Mouse (Mus musculus) kidney, postnatal 0 days (tissue): ENCODE data around the gene Frmd6. TPM values are rescaled to one million over a fixed set of nuclear protein-coding genes. Genes with fewer than 3 reads are reported as not detected.

Experiments used
- ATAC-seq: fragments of 200-750 bp; cut with Nextera tagmentation; replicated peaks from 2 replicates; pipeline ENCODE4 v1.8.0; 2017; ENCODE audit warnings: low read depth, moderate number of reproducible peaks, moderate TSS enrichment, moderate library complexity; ENCODE audit not compliant: low FRiP score
- DNase-seq: peaks from one replicate; pipeline ENCODE4 v3.0.0-alpha.2; 2016; ENCODE audit warnings: low spot score
- H3K27ac ChIP-seq: fragments of 300-500 bp; sonication (generic); 2 replicates; pipeline ENCODE4 v1.5.1; 2014; ENCODE audit warnings: mild to moderate bottlenecking
- H3K27me3 ChIP-seq: fragments of 300-500 bp; sonication (generic); 2 replicates; pipeline ENCODE4 v1.6.1; 2014; ENCODE audit warnings: low read length, mixed read lengths; ENCODE audit not compliant: insufficient read depth
- H3K36me3 ChIP-seq: fragments of 300-500 bp; sonication (generic); 2 replicates; pipeline ENCODE4 v1.6.1; 2014; ENCODE audit warnings: low read length, mixed read lengths; ENCODE audit not compliant: insufficient read depth
- H3K4me1 ChIP-seq: fragments of 300-500 bp; sonication (generic); replicated peaks from 2 replicates; pipeline ENCODE4 v1.6.1; 2014; ENCODE audit warnings: antibody characterized with exemption, low read length, mixed read lengths; ENCODE audit not compliant: insufficient read depth
- H3K4me2 ChIP-seq: fragments of 300-500 bp; sonication (generic); 2 replicates; pipeline ENCODE4 v1.6.1; 2014; ENCODE audit warnings: mild to moderate bottlenecking, low read length, moderate library complexity, mixed read lengths
- H3K4me3 ChIP-seq: fragments of 300-500 bp; sonication (generic); replicated peaks from 2 replicates; pipeline ENCODE4 v1.5.1; 2014; ENCODE audit warnings: low read depth, low read length
- H3K9ac ChIP-seq: fragments of 300-500 bp; sonication (generic); 2 replicates; pipeline ENCODE4 v1.6.1; 2014; ENCODE audit warnings: low read depth, low read length
- H3K9me3 ChIP-seq: fragments of 300-500 bp; sonication (generic); replicated peaks from 2 replicates; pipeline ENCODE4 v1.6.1; 2016; ENCODE audit warnings: low read length, inconsistent platforms, mixed read lengths
- CTCF ChIP-seq: IDR thresholded peaks from 2 replicates; pipeline ENCODE4 v1.5.1; 2016; ENCODE audit warnings: antibody characterized with exemption, low read depth, mild to moderate bottlenecking, moderate library complexity
- WGBS: fragments of 180-500 bp; shearing (Covaris S2); extraction: QIAGEN DNeasy Blood & Tissue Kit; methylation state at CpG from one replicate; pipeline ENCODE4 v1.1.7; 2014; 5-methylcytosine and 5-hydroxymethylcytosine counted together
- polyA plus RNA-seq: library from polyadenylated mRNA; unstranded; fragments of >200 nt; fragmentation: Nextera tagmentation; extraction: Ambion mirVana; gene quantifications from 2 replicates; pipeline ENCODE4 v1.2.1, GENCODE M21; 2015

Frmd6 gene
- polyA plus RNA-seq, 1 experiment from 2014 or later: 14.6 TPM

DNA sequence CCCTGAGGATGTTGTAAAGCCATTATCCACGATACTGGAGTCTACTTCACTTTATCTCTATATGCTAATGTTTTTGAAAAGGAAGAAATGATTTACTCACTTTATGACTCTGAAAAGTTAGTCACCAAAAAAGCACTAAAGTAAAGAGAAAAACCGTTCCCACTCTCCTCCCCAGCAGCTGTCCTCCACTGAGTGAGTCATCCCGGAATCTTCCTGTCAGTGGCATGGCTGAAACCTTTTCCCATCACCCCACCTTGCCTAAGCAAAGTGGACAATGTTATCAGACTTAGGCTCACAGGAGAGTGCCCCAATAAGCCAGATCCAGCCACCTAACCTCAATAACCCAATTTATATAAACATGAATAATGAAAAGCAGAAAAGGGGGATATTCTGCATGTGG is 46.6 kb upstream of the Frmd6 start:
- no peak for TF ChIP-seq CTCF
- no peak overlapping the region for H3K4me2 ChIP-seq
- no peak overlapping the region for H3K27ac ChIP-seq
- H3K4me3 ChIP-seq: no peak overlapping the region
- 31% methylated on average over 3 of the region's 3 CpGs for WGBS
- ATAC-seq (no peak), DNase-seq (no peak)
- H3K36me3 ChIP-seq: no peaks in the 10 kb centered on the region
- H3K27me3 ChIP-seq: no peaks in the 10 kb centered on the region
- no peak overlapping the region for H3K9ac ChIP-seq
- H3K4me1 ChIP-seq: no peaks in the 10 kb centered on the region
- H3K9me3 ChIP-seq: no peaks in the 10 kb centered on the region

DNA sequence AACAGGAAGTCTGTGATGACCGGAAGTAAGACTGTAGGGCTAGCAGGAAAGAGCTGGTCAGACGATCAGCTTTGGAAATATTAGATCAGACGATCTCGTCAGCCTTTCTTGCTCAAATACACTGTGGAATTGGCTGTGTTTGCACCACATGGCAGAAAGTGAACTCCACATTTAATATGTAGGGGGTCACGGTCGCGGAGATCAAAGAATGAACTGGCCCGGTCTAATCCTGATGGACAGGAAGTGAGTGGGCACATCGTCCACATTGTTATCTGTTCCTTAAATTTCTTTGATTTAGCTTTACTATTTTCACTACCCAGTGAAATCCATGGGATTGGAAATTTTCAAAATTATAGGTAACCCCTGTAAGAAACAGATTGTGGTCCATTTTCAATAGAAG is 42.3 kb upstream of the Frmd6 start:
- H3K9me3 ChIP-seq: no peaks in the 10 kb centered on the region
- H3K27me3 ChIP-seq: no peaks in the 10 kb centered on the region
- peak overlapping the region; percentile 15; the same call in 1 of the 2 replicates for H3K4me2 ChIP-seq
- TF ChIP-seq CTCF: no peak
- H3K9ac ChIP-seq: no peak overlapping the region
- H3K27ac ChIP-seq: no peak overlapping the region
- DNase-seq (peak; percentile 30), ATAC-seq (no peak; the same call in 1 of the 2 replicates)
- 37% methylated on average over 9 of the region's 9 CpGs for WGBS
- H3K36me3 ChIP-seq: no peaks in the 10 kb centered on the region
- no peak overlapping the region for H3K4me3 ChIP-seq
- H3K4me1 ChIP-seq: no peaks in the 10 kb centered on the region

DNA sequence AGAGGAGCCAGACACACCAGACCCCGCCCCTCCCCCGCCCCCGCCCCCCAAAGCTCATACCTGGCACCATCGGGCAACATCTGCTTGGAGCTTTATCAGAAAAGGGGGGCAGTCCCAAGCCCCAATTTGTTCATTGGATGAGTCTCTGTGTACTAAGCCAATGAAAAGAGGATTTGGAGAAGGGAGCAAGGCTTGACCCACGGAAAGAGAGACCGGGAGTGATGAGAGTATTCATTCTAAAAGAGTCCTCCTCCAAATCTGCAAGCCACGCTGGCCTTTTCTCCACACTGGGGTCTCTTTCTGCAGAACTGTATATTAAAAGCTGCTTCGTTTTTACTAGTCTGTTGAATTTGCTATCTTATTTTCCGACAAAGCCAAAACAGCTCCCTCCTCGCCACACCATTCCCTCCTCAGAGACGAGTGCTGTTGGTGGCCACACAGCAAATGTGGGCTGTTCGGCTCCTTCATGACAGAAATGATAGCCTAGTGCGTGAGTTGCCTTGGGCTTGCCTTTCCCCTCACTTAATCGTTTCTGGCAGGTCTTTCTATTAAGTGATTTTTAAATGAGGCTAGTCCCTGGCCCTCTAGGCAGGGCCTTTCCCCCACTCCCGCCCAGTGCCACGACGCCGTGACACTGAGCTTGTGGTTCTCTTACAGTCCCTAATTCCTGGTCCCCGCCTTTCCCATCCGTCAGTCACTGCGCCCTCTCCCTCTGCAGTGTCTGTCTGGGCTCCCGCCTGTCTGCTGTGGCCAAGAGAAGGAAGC is 41.7 kb upstream of the Frmd6 start:
- no peaks in the 10 kb centered on the region for H3K36me3 ChIP-seq
- H3K4me2 ChIP-seq: peak overlapping the region; percentile 15; the same call in 1 of the 2 replicates
- no peaks in the 10 kb centered on the region for H3K4me1 ChIP-seq
- no peaks in the 10 kb centered on the region for H3K9me3 ChIP-seq
- H3K27me3 ChIP-seq: no peaks in the 10 kb centered on the region
- WGBS: 33% methylated on average over 22 of the region's 22 CpGs
- DNase-seq: no peak
- ATAC-seq: no peak
- no peak for TF ChIP-seq CTCF
- no peak overlapping the region for H3K9ac ChIP-seq
- H3K27ac ChIP-seq: no peak overlapping the region
- no peak overlapping the region for H3K4me3 ChIP-seq

DNA sequence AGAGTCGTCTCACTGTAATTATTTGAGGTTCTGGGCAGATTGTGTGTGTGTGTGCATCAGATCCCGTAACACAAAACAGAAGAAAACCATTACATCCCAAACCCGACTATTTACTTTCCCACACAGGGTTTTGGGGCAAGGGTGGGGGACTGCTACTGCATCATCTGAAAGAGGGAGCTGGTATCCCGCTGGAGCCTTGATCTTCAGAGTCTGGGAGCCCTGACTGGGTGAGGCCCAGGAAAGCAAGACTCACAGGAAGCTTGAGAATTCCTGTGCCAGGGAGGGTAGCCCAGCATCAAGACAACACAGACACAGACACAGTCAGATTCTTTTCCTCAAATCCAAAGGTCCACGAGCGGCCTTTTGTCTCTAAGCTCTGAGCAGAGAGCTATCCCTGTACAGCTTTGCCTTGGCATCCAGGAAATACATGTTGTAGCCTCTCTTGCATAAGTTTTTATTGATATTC is 41.0 kb upstream of the Frmd6 start:
- Histone ChIP-seq H3K4me2 (no peak overlapping the region), H3K9me3 (no peaks in the 10 kb centered on the region), H3K9ac (no peak overlapping the region), H3K4me3 (no peak overlapping the region), H3K36me3 (no peaks in the 10 kb centered on the region), H3K4me1 (no peaks in the 10 kb centered on the region), H3K27me3 (no peaks in the 10 kb centered on the region), H3K27ac (no peak overlapping the region)
- no peak for DNase-seq
- ATAC-seq: no peak
- no peak for TF ChIP-seq CTCF
- WGBS: 37% methylated on average over 6 of the region's 6 CpGs

DNA sequence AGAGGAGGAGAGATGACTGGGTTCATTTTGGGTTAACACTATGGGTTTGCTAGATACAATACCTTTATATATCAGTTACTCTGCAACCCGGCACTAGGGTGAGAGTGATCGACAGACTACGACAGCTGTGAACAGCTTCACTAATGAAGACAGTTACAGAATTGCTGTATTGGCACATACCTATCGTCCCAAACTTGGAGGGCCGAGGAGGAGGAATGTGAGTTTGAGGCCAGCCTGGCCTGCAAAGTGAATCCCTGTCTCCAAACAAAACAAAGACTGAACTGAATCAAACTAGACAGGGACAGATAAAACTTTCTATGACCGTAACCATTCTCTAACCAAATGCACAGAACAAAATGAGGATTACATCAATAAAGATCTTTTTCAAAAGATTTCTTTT is 36.0 kb upstream of the Frmd6 start:
- Histone ChIP-seq H3K4me1 (no peaks in the 10 kb centered on the region), H3K36me3 (no peaks in the 10 kb centered on the region), H3K27me3 (no peaks in the 10 kb centered on the region), H3K4me2 (no peak overlapping the region), H3K27ac (no peak overlapping the region), H3K9ac (no peak overlapping the region), H3K4me3 (no peak overlapping the region), H3K9me3 (no peaks in the 10 kb centered on the region)
- WGBS: 64% methylated on average over 6 of the region's 6 CpGs
- ATAC-seq (no peak), DNase-seq (no peak)
- no peak for TF ChIP-seq CTCF

DNA sequence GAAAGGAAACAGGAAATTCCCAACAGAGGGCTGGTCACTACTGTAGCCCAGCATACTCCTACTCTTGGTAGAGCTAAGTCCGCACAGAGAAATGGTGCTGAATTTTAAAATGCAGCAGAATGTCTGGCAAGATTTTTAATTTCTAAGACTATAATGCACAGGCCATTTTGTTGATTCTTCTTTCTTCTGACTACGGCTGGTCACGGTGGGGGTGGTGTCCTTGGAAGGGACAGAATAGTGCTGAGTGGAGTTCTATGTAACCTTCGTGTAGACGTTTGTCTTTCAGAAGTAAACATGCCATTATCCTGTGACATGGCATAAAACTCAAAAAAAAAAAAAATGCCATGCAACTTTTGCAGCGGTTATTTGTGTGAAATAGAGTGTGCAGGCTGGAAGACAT is 32.0 kb upstream of the Frmd6 start:
- Histone ChIP-seq H3K9me3 (no peaks in the 10 kb centered on the region), H3K9ac (no peak overlapping the region), H3K27ac (no peak overlapping the region), H3K4me2 (no peak overlapping the region), H3K4me3 (no peak overlapping the region), H3K4me1 (0 out of 2 replicates have a peak, but pooled peaks cover 5% of the 10 kb centered on the region), H3K36me3 (no peaks in the 10 kb centered on the region), H3K27me3 (no peaks in the 10 kb centered on the region)
- DNase-seq: no peak
- WGBS: 86% methylated on average over 6 of the region's 6 CpGs
- TF ChIP-seq CTCF: no peak
- ATAC-seq: no peak
